Mouse (Mus musculus) left cerebral cortex, adult 2 months (tissue): ENCODE measurements around the gene Pxn. TPM values are rescaled to one million over a fixed set of nuclear protein-coding genes. Genes with fewer than 3 reads are reported as not detected.
A peak's percentile ranks its signal among the peaks of the same experiment; 100 is the strongest.

Source experiments
- DNase-seq, 2 experiments: peaks; one replicate each; pipeline ENCODE4 v3.0.0; 2021 to 2022; ENCODE audit warnings: low spot score in 2 of 2, mixed read lengths in 1 of 2; ENCODE audit errors: extremely low spot score in 1 of 2
- H3K27ac ChIP-seq: fragments of 200-600 bp; 2 replicates; pipeline ENCODE4 v1.8.1; 2022
- H3K4me3 ChIP-seq: fragments of 200-600 bp; 2 replicates; pipeline ENCODE4 v1.8.1; 2022
- CTCF ChIP-seq: fragments of 200-600 bp; IDR thresholded peaks from 2 replicates; pipeline ENCODE4 v1.8.1; 2022; ENCODE audit warnings: antibody characterized with exemption, mild to moderate bottlenecking, moderate library complexity
- intact Hi-C: fragments of 180-260 bp; cut with DNase I; formaldehyde crosslinking; loops from one replicate; pipeline ENCODE4 v1.15.1; 2025
- total RNA-seq, 2 experiments: library from RNA; stranded (reverse); gene quantifications; 2 replicates each; pipeline ENCODE4 v1.2.3; 2021

Pxn gene
- total RNA-seq, 2 experiments from 2014 or later: 22.8 to 25.7 TPM

DNA sequence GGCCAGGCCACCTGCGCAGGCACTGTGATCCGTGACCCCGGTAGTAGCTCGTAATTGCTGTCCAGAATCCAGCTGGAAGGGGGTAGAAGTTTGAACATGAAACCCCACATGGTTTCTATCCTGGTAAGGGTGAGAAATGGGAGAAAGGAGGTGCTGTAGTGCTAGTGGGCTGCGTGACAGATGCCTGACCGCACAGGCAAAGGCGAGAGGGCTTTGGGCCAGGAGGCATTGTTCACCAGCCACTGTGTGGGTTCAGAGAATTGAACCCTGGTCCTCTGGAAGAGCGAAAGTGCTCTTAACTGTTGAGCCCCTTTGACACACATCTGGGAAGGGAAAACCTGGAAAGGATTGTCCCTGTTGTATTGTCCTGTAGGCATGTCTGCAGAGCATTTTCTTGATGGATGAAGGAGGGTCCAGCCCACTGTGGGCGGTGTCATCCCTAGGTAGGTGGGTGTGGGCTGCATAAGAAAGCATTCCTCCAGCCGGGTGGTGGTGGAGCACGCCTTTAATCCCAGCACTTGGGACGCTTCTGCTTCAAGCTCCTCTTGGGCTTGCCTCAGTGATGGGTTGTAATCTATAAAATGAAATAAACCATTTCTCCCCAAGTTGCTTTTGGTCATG, 30.3 kb upstream of the Pxn start:
- no peak for DNase-seq
- intact Hi-C loops: no loop called here
- no peak for TF ChIP-seq CTCF
- Histone ChIP-seq H3K27ac (no peak overlapping the region), H3K4me3 (no peak overlapping the region; the same call in 1 of the 2 replicates)

- no peak for TF ChIP-seq CTCF
- Histone ChIP-seq H3K27ac (no peak overlapping the region), H3K4me3 (no peak overlapping the region)
- intact Hi-C loops: no loop called here
- no peak for DNase-seq
Observed at GRCm38 (mm10) chr5:115479561-115479960, 26.9 kb upstream of the Pxn start.

DNA sequence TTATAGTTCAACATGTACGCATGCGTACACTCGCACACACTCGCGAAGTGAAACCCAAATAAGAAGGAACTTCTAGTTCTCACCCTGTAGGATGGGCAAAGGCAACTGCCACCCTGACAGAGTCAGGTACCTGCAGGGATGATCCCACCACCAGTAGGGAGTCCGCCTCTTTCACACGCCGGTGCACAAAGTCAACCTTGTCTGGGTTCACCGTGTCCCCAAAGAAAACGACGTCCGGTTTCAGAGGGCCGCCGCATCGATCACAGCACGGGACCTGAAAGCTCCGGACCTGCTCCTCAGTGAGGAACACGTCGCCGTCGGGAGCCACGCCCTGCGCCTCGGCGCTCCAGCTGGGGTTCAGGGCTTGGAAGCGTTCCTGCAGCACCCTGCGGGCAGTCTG, 26.4 kb upstream of the Pxn start:
- no peak overlapping the region for H3K27ac ChIP-seq
- intact Hi-C loops: no loop called here
- DNase-seq: no peak
- TF ChIP-seq CTCF: no peak
- H3K4me3 ChIP-seq: peak overlapping the region; percentile 7; the same call in 1 of the 2 replicates

- Histone ChIP-seq H3K27ac (no peak overlapping the region), H3K4me3 (no peak overlapping the region)
- intact Hi-C loops: no loop called here
- TF ChIP-seq CTCF: no peak
- no peak for DNase-seq
Observed at GRCm38 (mm10) chr5:115482390-115483265, 23.8 kb upstream of the Pxn start.

- intact Hi-C loops: no loop called here
- Histone ChIP-seq H3K4me3 (peak overlapping the region; percentile 56), H3K27ac (no peak overlapping the region)
- peak; percentile 23 for TF ChIP-seq CTCF
- no peak for DNase-seq
Observed at GRCm38 (mm10) chr5:115483385-115483784, 23.1 kb upstream of the Pxn start.

- DNase-seq: peak; percentile 74 to 83
- Histone ChIP-seq H3K4me3 (peak within 1 kb of the TSS; percentile 56), H3K27ac (peak within 1 kb of the TSS; percentile 94)
- no peak for TF ChIP-seq CTCF
- intact Hi-C loops: no loop called here
Observed at GRCm38 (mm10) chr5:115483947-115484920, 22.2 kb upstream of the Pxn start, which contains the start of gene Sirt4. Sirt4 (minus strand) TSS chr5:115484725.

- Histone ChIP-seq H3K27ac (no peak overlapping the region; the same call in 1 of the 2 replicates), H3K4me3 (peak overlapping the region; percentile 56)
- TF ChIP-seq CTCF: no peak
Observed at GRCm38 (mm10) chr5:115484996-115485395, 21.5 kb upstream of the Pxn start.

GRCm38 (mm10) chr5:115485489-115486205, 20.8 kb upstream of the Pxn start:
- intact Hi-C loops: no loop called here

More at GRCm38 (mm10) chr5:115484996-115485395, 21.5 kb upstream of the Pxn start:
- DNase-seq: no peak
- intact Hi-C loops: no loop called here

GRCm38 (mm10) chr5:115486726-115487125, 19.8 kb upstream of the Pxn start:
- no peak for TF ChIP-seq CTCF
- Histone ChIP-seq H3K4me3 (no peak overlapping the region), H3K27ac (no peak overlapping the region)
- no peak for DNase-seq
- intact Hi-C loops: no loop called here

More at GRCm38 (mm10) chr5:115485489-115486205, 20.8 kb upstream of the Pxn start:
- no peak for DNase-seq
- no peak overlapping the region for H3K27ac ChIP-seq
- TF ChIP-seq CTCF: no peak
- H3K4me3 ChIP-seq: no peak overlapping the region

DNA sequence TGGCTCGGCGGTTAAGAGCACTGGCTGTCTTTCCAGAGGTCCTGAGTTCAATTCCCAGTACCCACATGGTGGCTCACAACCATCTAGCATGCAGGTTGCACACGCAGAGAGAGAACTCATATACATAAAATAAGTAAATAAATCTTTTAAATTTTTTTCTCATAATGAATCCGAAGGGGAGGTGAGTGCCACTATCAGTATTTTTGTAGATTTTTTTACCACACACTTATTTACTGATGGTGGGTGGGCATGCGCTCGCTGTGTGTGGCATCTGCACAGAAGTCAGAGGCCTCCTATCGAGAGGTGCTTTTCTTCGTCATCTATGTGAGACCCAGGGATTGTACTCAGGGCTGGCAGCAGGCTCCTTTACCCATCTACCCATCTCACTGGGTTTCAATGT, 19.1 kb upstream of the Pxn start:
- H3K27ac ChIP-seq: no peak overlapping the region
- intact Hi-C loops: no loop called here
- DNase-seq: no peak
- TF ChIP-seq CTCF: no peak
- no peak overlapping the region for H3K4me3 ChIP-seq
